Mouse (Mus musculus) limb, embryonic 14.5 days (tissue): ENCODE data around the gene Rab11fip3. TPM values are rescaled to one million over a fixed set of nuclear protein-coding genes. Genes with fewer than 3 reads are reported as not detected.

ENCODE experiments used
- ATAC-seq: fragments of 200-750 bp; cut with Nextera tagmentation; 2 replicates; pipeline ENCODE4 v1.8.0; 2017; ENCODE audit warnings: low read depth, moderate number of reproducible peaks, moderate TSS enrichment; ENCODE audit not compliant: low FRiP score
- DNase-seq: peaks from one replicate; pipeline ENCODE4 v3.0.0-alpha.2; 2015; ENCODE audit warnings: low spot score
- H3K27ac ChIP-seq: fragments of 300-500 bp; sonication (generic); replicated peaks from 2 replicates; pipeline ENCODE4 v1.5.1; 2014; ENCODE audit warnings: low read depth, mild to moderate bottlenecking, low read length, moderate library complexity, mixed read lengths
- H3K27me3 ChIP-seq: fragments of 300-500 bp; sonication (generic); 2 replicates; pipeline ENCODE4 v1.6.1; 2014; ENCODE audit warnings: low read length, mixed read lengths; ENCODE audit not compliant: control insufficient read depth, insufficient read depth
- H3K36me3 ChIP-seq: fragments of 300-500 bp; sonication (generic); 2 replicates; pipeline ENCODE4 v1.6.1; 2014; ENCODE audit warnings: mild to moderate bottlenecking, low read length, moderate library complexity, mixed read lengths; ENCODE audit not compliant: control insufficient read depth, insufficient read depth
- H3K4me1 ChIP-seq: fragments of 300-500 bp; sonication (generic); 2 replicates; pipeline ENCODE4 v1.6.1; 2014; ENCODE audit warnings: antibody characterized with exemption, low read length, mixed read lengths; ENCODE audit not compliant: control insufficient read depth, insufficient read depth
- H3K4me2 ChIP-seq: fragments of 300-500 bp; sonication (generic); replicated peaks from 2 replicates; pipeline ENCODE4 v1.6.1; 2014; ENCODE audit warnings: low read depth, mild to moderate bottlenecking, low read length, moderate library complexity; ENCODE audit not compliant: severe bottlenecking
- H3K4me3 ChIP-seq: fragments of 300-500 bp; sonication (generic); replicated peaks from 2 replicates; pipeline ENCODE4 v1.5.1; 2014; ENCODE audit warnings: low read length
- H3K9ac ChIP-seq: fragments of 300-500 bp; sonication (generic); 2 replicates; pipeline ENCODE4 v1.6.1; 2014; ENCODE audit warnings: mild to moderate bottlenecking, low read depth, low read length, moderate library complexity; ENCODE audit not compliant: severe bottlenecking
- H3K9me3 ChIP-seq: fragments of 300-500 bp; sonication (generic); 2 replicates; pipeline ENCODE4 v1.6.1; 2016; ENCODE audit warnings: low read length; ENCODE audit not compliant: control insufficient read depth
- POLR2A ChIP-seq: fragments of 200-500 bp; IDR thresholded peaks from 2 replicates; pipeline ENCODE4 v1.8.0; 2012; ENCODE audit warnings: inconsistent platforms, mild to moderate bottlenecking, moderate library complexity, borderline replicate concordance; ENCODE audit not compliant: insufficient read depth, insufficient read length; ENCODE audit errors: extremely low read depth
- WGBS: fragments of 180-500 bp; shearing (Covaris S2); extraction: QIAGEN DNeasy Blood & Tissue Kit; methylation state at CpG from one replicate; pipeline ENCODE4 v1.1.7; 2014; 5-methylcytosine and 5-hydroxymethylcytosine counted together
- polyA plus RNA-seq, 2 experiments: library from polyadenylated mRNA; depleted of rRNA in 1 of 2; stranded (reverse) in 1 of 2; unstranded in 1 of 2; fragments of >200 nt; fragmentation: Nextera tagmentation in 1 of 2; extraction: Ambion mirVana in 1 of 2; gene quantifications; 2 replicates each; pipeline versions ENCODE4 v1.2.1 to v1.2.3; 2012 to 2014

Gene Rab11fip3
- polyA plus RNA-seq, 2 experiments, result 17.8 to 39.0 TPM

DNA sequence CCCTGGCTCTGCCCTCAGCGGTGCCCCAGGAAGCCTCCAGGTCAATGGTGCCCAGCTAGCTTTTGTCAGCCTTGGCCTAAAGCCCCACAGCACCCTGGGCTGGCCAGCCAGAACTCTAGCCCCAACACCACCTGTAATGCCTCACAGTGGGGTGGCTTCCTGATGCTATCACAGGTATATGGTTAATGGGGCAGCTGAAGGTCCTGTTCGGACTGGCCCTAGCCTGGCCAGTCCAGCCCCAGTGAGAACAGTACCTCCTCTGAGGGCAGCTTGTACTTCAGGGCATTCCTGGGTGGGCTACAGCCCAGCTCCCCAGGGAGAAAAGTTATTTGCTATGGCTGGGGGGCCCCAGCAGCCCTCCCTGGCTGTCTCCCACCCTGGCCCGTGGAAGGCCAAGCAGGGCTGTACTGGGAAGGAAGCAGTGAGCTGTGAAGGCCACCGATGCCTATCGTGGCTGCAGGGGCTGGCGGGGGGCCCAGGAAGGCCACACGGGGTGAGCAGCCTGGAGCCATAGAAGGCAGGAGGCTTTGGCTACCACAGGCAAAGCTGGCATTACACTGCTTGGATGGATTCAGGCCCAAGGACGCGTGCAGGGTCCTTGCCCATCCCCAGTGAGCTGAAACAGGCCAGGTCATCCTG is 123.7 kb downstream of the Rab11fip3 start:
- Histone ChIP-seq H3K27ac (no peak overlapping the region), H3K9ac (no peak overlapping the region), H3K27me3 (peaks cover 8% of the 10 kb centered on the region), H3K4me1 (peaks cover 9% of the 10 kb centered on the region), H3K36me3 (no peaks in the 10 kb centered on the region), H3K9me3 (no peaks in the 10 kb centered on the region), H3K4me3 (no peak overlapping the region), H3K4me2 (no peak overlapping the region)
- DNase-seq (no peak), ATAC-seq (no peak)
- no peak for TF ChIP-seq POLR2A
- WGBS, result 67% methylated on average over 9 of the region's 9 CpGs

DNA sequence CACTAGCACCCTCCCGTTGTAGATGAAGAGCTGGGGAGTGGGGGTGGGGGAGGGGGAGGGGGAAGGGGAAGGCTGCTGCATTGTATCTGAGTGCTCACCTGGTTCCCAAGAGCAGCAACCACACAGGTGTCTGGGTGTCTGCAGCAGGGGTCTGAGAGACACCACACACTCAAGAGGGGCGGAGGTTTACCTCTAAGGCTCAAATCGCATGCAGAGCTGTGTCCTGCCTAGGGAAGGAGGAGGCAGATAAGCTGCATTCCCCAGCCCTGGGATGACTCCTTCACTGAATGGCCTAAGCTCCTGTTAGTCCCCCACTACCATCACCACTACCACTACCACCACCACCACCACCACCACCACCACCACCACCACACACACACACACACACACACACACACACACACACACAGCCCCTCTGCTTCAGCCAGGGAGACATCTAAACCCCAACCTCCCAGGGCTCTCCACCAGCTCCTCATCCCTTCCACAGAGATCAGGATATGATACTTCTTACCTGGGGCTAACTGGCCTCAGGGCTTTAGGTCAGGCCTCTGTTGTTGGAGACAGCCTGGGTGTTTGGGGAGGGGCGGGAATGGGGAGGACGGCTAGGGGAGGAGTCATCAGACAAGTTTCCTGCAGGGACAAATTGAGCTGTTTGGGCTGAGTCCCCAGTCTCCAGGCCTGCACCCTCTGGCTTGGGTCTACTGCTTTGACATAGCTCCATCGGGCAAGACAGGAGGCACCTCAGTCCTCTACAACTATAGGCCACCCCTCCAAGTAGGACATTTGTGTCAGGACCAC is 124.8 kb downstream of the Rab11fip3 start, which contains the start of the genes Pigq and Nhlrc4:
TSS of gene Pigq (minus strand) at position 571 of the 798 bp plus-strand sequence.
TSS of gene Nhlrc4 (minus strand) at position 596 of the 798 bp plus-strand sequence.
- WGBS, result 33% methylated on average over 6 of the region's 6 CpGs
- ATAC-seq, result no peak
- H3K9me3 ChIP-seq, result no peaks in the 10 kb centered on the region

DNA sequence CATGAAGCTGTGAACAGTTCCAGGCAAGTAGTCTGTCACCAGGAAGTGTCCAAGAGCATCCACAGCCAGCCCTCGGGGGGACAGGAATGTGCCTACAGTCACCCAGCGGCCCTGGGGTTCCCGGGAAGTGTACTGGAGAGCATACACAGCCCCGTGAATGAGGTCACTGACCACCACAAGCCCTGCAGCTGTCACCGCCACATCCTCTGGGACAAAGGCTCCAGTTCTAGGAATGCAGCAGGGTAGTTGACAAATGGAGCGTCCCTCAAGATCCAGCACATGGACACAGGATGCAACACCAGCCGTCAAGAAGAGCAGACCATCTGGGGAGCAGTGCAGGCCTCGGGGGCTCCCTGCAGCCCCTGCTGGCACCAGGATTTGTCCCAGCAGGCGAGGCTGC is 125.6 kb downstream of the Rab11fip3 start:
- no peak for ATAC-seq
- no peak overlapping the region for H3K9ac ChIP-seq
- WGBS, result 80% methylated on average over 9 of the region's 9 CpGs
- H3K4me2 ChIP-seq, result no peak overlapping the region
- no peaks in the 10 kb centered on the region for H3K9me3 ChIP-seq
- no peak overlapping the region for H3K27ac ChIP-seq
- H3K4me1 ChIP-seq, result peaks cover 12% of the 10 kb centered on the region
- H3K27me3 ChIP-seq, result no peaks in the 10 kb centered on the region
- no peak for TF ChIP-seq POLR2A
- H3K36me3 ChIP-seq, result no peaks in the 10 kb centered on the region; the same call in 1 of the 2 replicates
- no peak overlapping the region for H3K4me3 ChIP-seq
- no peak for DNase-seq

More for the DNA sequence above, 124.8 kb downstream of the Rab11fip3 start, which contains the start of the genes Pigq and Nhlrc4:
- no peak for DNase-seq
- Histone ChIP-seq H3K4me2 (no peak within 1 kb of the TSS), H3K27ac (no peak within 1 kb of the TSS), H3K4me3 (no peak within 1 kb of the TSS), H3K27me3 (no peaks in the 10 kb centered on the region), H3K4me1 (peaks cover 12% of the 10 kb centered on the region), H3K9ac (no peak within 1 kb of the TSS), H3K36me3 (no peaks in the 10 kb centered on the region; the same call in 1 of the 2 replicates)
- TF ChIP-seq POLR2A, result no peak

DNA sequence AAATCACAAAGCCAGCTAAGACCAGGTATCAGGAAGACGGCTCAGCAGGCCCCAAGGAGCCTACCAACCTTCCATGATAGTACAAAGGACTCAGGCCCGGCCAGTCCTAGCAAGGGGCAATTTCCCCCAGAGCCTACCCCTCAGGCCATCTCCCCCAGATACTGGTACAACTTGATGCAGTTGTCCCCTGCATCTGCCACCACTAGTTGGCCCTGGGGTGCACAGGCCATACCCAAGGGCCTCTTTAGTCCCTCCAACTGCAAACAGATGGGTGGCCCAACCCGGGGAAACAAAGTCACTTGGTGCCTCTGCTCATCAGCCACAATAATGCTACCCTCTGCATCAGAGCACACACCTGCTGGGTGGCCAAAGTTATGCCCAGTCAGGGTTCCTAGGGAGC is 126.1 kb downstream of the Rab11fip3 start:
- Histone ChIP-seq H3K4me2 (no peak overlapping the region), H3K4me1 (peaks cover 12% of the 10 kb centered on the region), H3K36me3 (no peaks in the 10 kb centered on the region; the same call in 1 of the 2 replicates), H3K4me3 (no peak overlapping the region), H3K27me3 (no peaks in the 10 kb centered on the region), H3K9me3 (no peaks in the 10 kb centered on the region), H3K27ac (no peak overlapping the region), H3K9ac (no peak overlapping the region)
- no peak for DNase-seq
- WGBS, result 92% methylated on average over 3 of the region's 3 CpGs
- no peak for ATAC-seq
- no peak for TF ChIP-seq POLR2A

DNA sequence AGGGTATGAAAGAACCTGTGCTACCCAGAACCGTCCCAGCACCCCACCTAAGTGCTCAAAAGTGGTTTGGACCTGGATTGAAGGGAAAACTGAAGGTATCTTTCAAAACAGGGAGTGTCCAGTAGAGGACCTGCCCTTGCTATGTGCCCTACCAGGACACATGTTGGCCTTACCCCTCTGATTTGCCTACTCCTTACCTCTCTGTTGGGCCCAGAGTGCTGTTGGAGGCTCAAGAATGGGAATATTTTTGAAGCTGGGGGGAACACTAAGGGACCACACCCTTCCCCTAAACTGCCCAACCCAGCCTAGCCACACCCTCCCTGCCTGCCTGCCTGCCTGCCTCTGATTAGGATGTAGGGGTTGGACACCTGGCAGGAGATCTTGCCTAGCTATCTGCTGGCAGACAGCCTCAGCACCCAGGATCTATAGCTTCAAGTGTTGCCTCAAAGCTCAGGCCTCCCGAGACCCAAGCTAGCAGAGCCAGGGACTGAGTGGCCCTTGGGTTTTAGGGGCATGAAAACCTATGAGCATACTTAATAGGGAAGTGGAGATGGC is 126.7 kb downstream of the Rab11fip3 start:
- Histone ChIP-seq H3K4me3 (no peak overlapping the region), H3K27me3 (no peaks in the 10 kb centered on the region), H3K4me2 (no peak overlapping the region), H3K9ac (no peak overlapping the region), H3K9me3 (no peaks in the 10 kb centered on the region), H3K36me3 (no peaks in the 10 kb centered on the region; the same call in 1 of the 2 replicates), H3K27ac (no peak overlapping the region), H3K4me1 (peaks cover 12% of the 10 kb centered on the region)
- ATAC-seq (no peak), DNase-seq (no peak)
- TF ChIP-seq POLR2A, result no peak
- WGBS, result 73% methylated on average over 2 of the region's 2 CpGs
